Comparison of ENCODE assay signal across 19 mouse cellular contexts in genomic region chr2:13556239-13556638, GRCm38 (mm10). TPM values are rescaled to one million over a fixed set of nuclear protein-coding genes. Genes with fewer than 3 reads are reported as not detected.
DNase-seq lines count a peak whose midpoint lies in the region; ATAC-seq and TF ChIP-seq lines count a peak whose summit lies in the region.
"Had no signal": no experiment of that assay in that cellular context is flagged by ENCODE, and none has a peak within 500 bp of the region (broad histone marks: within the 10 kb centered on the region; RNA-seq: fewer than 3 reads in every experiment).

No protein-coding gene starts in this region.

- TF ChIP-seq CTCF in heart, postnatal 0 days (IDR thresholded peaks at IDR 0.05; ENCODE audit: low read depth) = no peak
- no peak for TF ChIP-seq CTCF in C2C12 (IDR thresholded peaks at IDR 0.05; ENCODE audit: control insufficient read depth, insufficient read depth, insufficient read length)
- no peak for TF ChIP-seq CTCF in embryonic fibroblast, embryonic 13.5 days (IDR thresholded peaks at IDR 0.05; ENCODE audit: borderline replicate concordance, insufficient read depth, low read length)

- H3K4me1 ChIP-seq in heart, postnatal 0 days (ENCODE audit: control insufficient read depth, insufficient read depth) = 0 out of 2 replicates have a peak, but pooled peaks cover 6% of the 10 kb centered on the region
- H3K4me1 ChIP-seq in embryonic fibroblast, embryonic 13.5 days (ENCODE audit: control insufficient read depth, insufficient read depth, low read length) = peaks cover 27% of the 10 kb centered on the region
- H3K4me1 ChIP-seq: forebrain, embryonic 15.5 days had no signal

- H3K36me3 ChIP-seq in heart, postnatal 0 days (replicated peaks; ENCODE audit: control insufficient read depth, insufficient read depth, low read length) = no peaks in the 10 kb centered on the region
- H3K36me3 ChIP-seq in C2C12 (ENCODE audit: control insufficient read depth, insufficient read depth) (no peaks in the 10 kb centered on the region), myocyte (ENCODE audit: control insufficient read depth, insufficient read depth) (no peaks in the 10 kb centered on the region)
- H3K36me3 ChIP-seq: embryonic facial prominence, embryonic 13.5 days; forebrain, embryonic 15.5 days; heart, embryonic 10.5 days had no signal

- no peak overlapping the region for H3ac ChIP-seq in C2C12 (ENCODE audit: control insufficient read depth, insufficient read length, low read depth)
- no peak overlapping the region for H3ac ChIP-seq in myocyte (ENCODE audit: control insufficient read depth, insufficient read length)

- H3K79me3 ChIP-seq in C2C12 (ENCODE audit: low read depth) = no peaks in the 10 kb centered on the region

- DNase-seq in heart, postnatal 0 days (ENCODE audit: low spot score) = peak; percentile 21
- no peak for DNase-seq in heart, adult 18-20 months
- DNase-seq in kidney, adult 8-10 months = no peak
- DNase-seq in right cerebral cortex, adult 18-20 months = no peak
- DNase-seq: adrenal gland, postnatal 10 days; cerebellum, adult 11-12 months; cerebellum, adult 9-10 months; cerebellum, postnatal 25 days; gastrocnemius, postnatal 36 days; heart, adult 11 months; heart, postnatal 14 days had no signal

- H3K9me3 ChIP-seq in heart, postnatal 0 days (replicated peaks; ENCODE audit: control insufficient read depth, low read length) = no peaks in the 10 kb centered on the region
- H3K9me3 ChIP-seq: embryonic facial prominence, embryonic 13.5 days; forebrain, embryonic 15.5 days; heart, embryonic 10.5 days had no signal

- no peaks in the 10 kb centered on the region for H3K27me3 ChIP-seq in heart, postnatal 0 days (ENCODE audit: control insufficient read depth, insufficient read depth, low read length)
- H3K27me3 ChIP-seq in C2C12 (ENCODE audit: control insufficient read depth, insufficient read depth, insufficient read length) (no peaks in the 10 kb centered on the region), myocyte (ENCODE audit: control insufficient read depth, insufficient read depth, insufficient read length) (no peaks in the 10 kb centered on the region)
- H3K27me3 ChIP-seq: embryonic facial prominence, embryonic 13.5 days; forebrain, embryonic 15.5 days had no signal

- no peak for TF ChIP-seq POLR2A in embryonic fibroblast, embryonic 13.5 days (IDR thresholded peaks at IDR 0.05; ENCODE audit: low read depth, low read length)
- no peak for TF ChIP-seq POLR2A in myocyte (IDR thresholded peaks at IDR 0.05; ENCODE audit: insufficient read length, low read depth)

- no peak overlapping the region for H3K4me2 ChIP-seq in heart, postnatal 0 days (ENCODE audit: low read depth, low read length)
- peak overlapping the region; percentile 84 for H3K4me2 ChIP-seq in myocyte (ENCODE audit: low read depth)
- H3K4me2 ChIP-seq: embryonic facial prominence, embryonic 13.5 days; forebrain, embryonic 15.5 days; hindbrain, embryonic 14.5 days had no signal

- no peak for ATAC-seq in heart, postnatal 0 days (ENCODE audit: insufficient read depth, low read depth)
- no peak for ATAC-seq in inflammation-experienced regulatory T-cells, adult 6 months
- ATAC-seq: forebrain, embryonic 15.5 days had no signal

- no peak overlapping the region for H3K4me3 ChIP-seq in heart, postnatal 0 days (ENCODE audit: low read depth, low read length)
- no peak overlapping the region for H3K4me3 ChIP-seq in C2C12 (ENCODE audit: insufficient read depth, poor library complexity, severe bottlenecking)
- H3K4me3 ChIP-seq in embryonic fibroblast, embryonic 13.5 days (ENCODE audit: insufficient read depth, low read length) = no peak overlapping the region
- peak overlapping the region; percentile 1 for H3K4me3 ChIP-seq in myocyte
- H3K4me3 ChIP-seq: embryonic facial prominence, embryonic 13.5 days; forebrain, embryonic 15.5 days; heart, embryonic 10.5 days had no signal

- H3K27ac ChIP-seq in heart, postnatal 0 days (ENCODE audit: low read depth) = no peak overlapping the region
- H3K27ac ChIP-seq in embryonic fibroblast, embryonic 13.5 days (ENCODE audit: insufficient read depth, low read length) = peak overlapping the region; percentile 71
- H3K27ac ChIP-seq: forebrain, embryonic 15.5 days; heart, embryonic 10.5 days; hindbrain, embryonic 14.5 days had no signal

- peaks cover 6% of the 10 kb centered on the region for H3K79me2 ChIP-seq in C2C12 (ENCODE audit: control insufficient read depth, insufficient read depth)
- no peaks in the 10 kb centered on the region for H3K79me2 ChIP-seq in myocyte (ENCODE audit: control insufficient read depth, insufficient read depth)

- no peak overlapping the region for H3K9ac ChIP-seq in heart, postnatal 0 days (replicated peaks; ENCODE audit: low read depth, low read length)
- H3K9ac ChIP-seq: embryonic facial prominence, embryonic 13.5 days; forebrain, embryonic 15.5 days; hindbrain, embryonic 14.5 days had no signal

- TF ChIP-seq EP300 in heart, postnatal 0 days (IDR thresholded peaks at IDR 0.05; ENCODE audit: low read depth) = no peak

TF ChIP-seq in C2C12, 6 proteins besides CTCF, POLR2A, EP300 and RAD21:
- TF ChIP-seq MYOD1 (IDR thresholded peaks at IDR 0.05; ENCODE audit: control insufficient read depth, insufficient read length, low read depth) = peak; percentile 63
- TF ChIP-seq FOSL1 (IDR thresholded peaks at IDR 0.05; ENCODE audit: insufficient read depth, low read length, poor library complexity, severe bottlenecking) = peak; percentile 51
- TF ChIP-seq MYOG (IDR thresholded peaks at IDR 0.05; ENCODE audit: control insufficient read depth, extremely low read depth, insufficient read length) = no peak
- no peak for TF ChIP-seq USF1 (IDR thresholded peaks at IDR 0.05; ENCODE audit: low read depth)
- peak; percentile 91 for TF ChIP-seq MAX (IDR thresholded peaks at IDR 0.05)
- TF ChIP-seq CEBPB (IDR thresholded peaks at IDR 0.05; ENCODE audit: low read depth) = no peak

TF ChIP-seq in myocyte, 11 proteins besides CTCF, POLR2A, EP300 and RAD21:
- TF ChIP-seq USF1 (IDR thresholded peaks at IDR 0.05; ENCODE audit: low read depth) (no peak), MAX (IDR thresholded peaks at IDR 0.05; ENCODE audit: low read depth) (no peak), SRF (IDR thresholded peaks at IDR 0.05; ENCODE audit: control insufficient read depth, insufficient read length, low read depth) (no peak), MYOG (IDR thresholded peaks at IDR 0.05; ENCODE audit: control insufficient read depth in 1 of 3, insufficient read depth in 1 of 3, insufficient read length in 2 of 3, low read depth in 2 of 3) (no peak), MYOD1 (IDR thresholded peaks at IDR 0.05; ENCODE audit: control insufficient read depth in 1 of 3, insufficient read length in 2 of 3, low read depth in 2 of 3) (peak in 2 of 3 experiments; percentile 27 to 29), REST (IDR thresholded peaks at IDR 0.05; ENCODE audit: insufficient read depth, insufficient read length) (no peak), TCF3 (IDR thresholded peaks at IDR 0.05; ENCODE audit: insufficient read length, low read depth) (no peak)

RNA-seq across cellular contexts. Expression of gene Trdmt1, which starts 11.8 kb away (rescaled TPM):
- total RNA-seq in heart, postnatal 0 days (2014; rRNA removed; ENCODE audit: low replicate concordance) = 5.7 and 19.0 TPM in 2 replicates
- 9.3 and 10.3 TPM in 2 replicates for polyA plus RNA-seq in heart, postnatal 0 days (2015; fragmentation: Nextera tagmentation; extraction: Ambion mirVana)
- total RNA-seq in heart, adult 18-20 months (2021) = 1 to 10 TPM; 5.2 to 6.7 TPM
- polyA plus RNA-seq in C2C12 (2012; fragmentation: generic; extraction: Trizol) (3.5 TPM), myocyte (2012; fragmentation: generic; extraction: Trizol) (2.2 TPM)
- 7.9 and 14.3 TPM in 2 replicates for polyA plus RNA-seq in embryonic fibroblast, embryonic 13.5 days (2011; ENCODE audit: insufficient read length, low read depth, missing spikeins)
- 10 to 100 TPM; 14.5 to 17.6 (median 15.4) TPM for polyA plus RNA-seq in inflammation-experienced regulatory T-cells, adult 6 months (2017; shearing (Covaris generic))

RNA-seq across cellular contexts. Expression of gene Vim, which starts 17.5 kb away (rescaled TPM):
- total RNA-seq in heart, postnatal 0 days (2014; rRNA removed; ENCODE audit: low replicate concordance) = 2,529 and 2,768 TPM in 2 replicates
- 696 and 707 TPM in 2 replicates for polyA plus RNA-seq in heart, postnatal 0 days (2015; fragmentation: Nextera tagmentation; extraction: Ambion mirVana)
- total RNA-seq in heart, adult 18-20 months (2021) = 100 to 1,000 TPM; 296 to 301 TPM
- polyA plus RNA-seq in C2C12 (2012; fragmentation: generic; extraction: Trizol) (6,934 TPM), myocyte (2012; fragmentation: generic; extraction: Trizol) (3,783 TPM)
- 3,430 and 4,672 TPM in 2 replicates for polyA plus RNA-seq in embryonic fibroblast, embryonic 13.5 days (2011; ENCODE audit: insufficient read length, low read depth, missing spikeins)
- polyA plus RNA-seq in inflammation-experienced regulatory T-cells, adult 6 months (2017; shearing (Covaris generic)) = 100 to 1,000 TPM; 319 to 903 (median 331) TPM
